Mouse (Mus musculus) ES-E14 (cell line): Measurements from ENCODE around the gene Adamts20.

Source experiments
- CHD2 ChIP-seq: IDR thresholded peaks from 2 replicates; pipeline ENCODE4 v1.6.1; 2014; ENCODE audit warnings: mild to moderate bottlenecking, low read depth, low read length, inconsistent platforms
- HCFC1 ChIP-seq: IDR thresholded peaks from 2 replicates; pipeline ENCODE4 v1.6.1; 2012; ENCODE audit warnings: low read length, inconsistent platforms, borderline replicate concordance; ENCODE audit not compliant: insufficient read depth
- MAFK ChIP-seq: IDR thresholded peaks from 2 replicates; pipeline ENCODE4 v1.6.1; 2014; ENCODE audit warnings: mild to moderate bottlenecking, low read depth, low read length, inconsistent platforms; ENCODE audit not compliant: insufficient read depth
- ZC3H11A ChIP-seq: IDR thresholded peaks from 2 replicates; pipeline ENCODE4 v1.6.1; 2012; ENCODE audit warnings: low read depth, mild to moderate bottlenecking, inconsistent platforms, low read length, borderline replicate concordance
- ZNF384 ChIP-seq: IDR thresholded peaks from 2 replicates; pipeline ENCODE4 v1.6.1; 2012; ENCODE audit warnings: low read depth, low read length, inconsistent platforms

GRCm38 (mm10) chr15:94236121-94236520, 229.1 kb downstream of the Adamts20 start:
- TF ChIP-seq HCFC1 (no peak), ZC3H11A (no peak), CHD2 (no peak), MAFK (no peak), ZNF384 (no peak)
